Mouse (Mus musculus): Measurements from ENCODE around the gene Rin2. TPM values are rescaled to one million over a fixed set of nuclear protein-coding genes. Genes with fewer than 3 reads are reported as not detected.
A peak's percentile ranks its signal among the peaks of the same experiment; 100 is the strongest.

The Rin2 gene
- polyA plus RNA-seq, 2 experiments = 38.1 to 49.7 TPM

GRCm38 (mm10) chr2:145861193-145862123 is 186.4 kb downstream of the Rin2 start:
- H3K27ac ChIP-seq (replicated peaks; ENCODE audit: low read depth, low read length) = peak overlapping the region; percentile 98
- peak overlapping the region; percentile 80 for H3K4me2 ChIP-seq (replicated peaks; ENCODE audit: low read depth, low read length, severe bottlenecking)
- peaks cover 8% of the 10 kb centered on the region; the same call in 1 of the 2 replicates for H3K36me3 ChIP-seq (ENCODE audit: control insufficient read depth, insufficient read depth, low read length)
- ATAC-seq (ENCODE audit: low FRiP score, low read depth) (no peak), DNase-seq (ENCODE audit: low spot score) (peak; percentile 32)
- H3K9ac ChIP-seq (ENCODE audit: low read depth, low read length, severe bottlenecking) = peak overlapping the region; percentile 71
- 32% methylated on average over 8 of the region's 8 CpGs for WGBS
- no peaks in the 10 kb centered on the region for H3K27me3 ChIP-seq (ENCODE audit: control insufficient read depth, insufficient read depth, low read length)
- 0 out of 2 replicates have a peak, but pooled peaks cover 2% of the 10 kb centered on the region for H3K9me3 ChIP-seq (ENCODE audit: control insufficient read depth, low read length)
- H3K4me1 ChIP-seq (ENCODE audit: control insufficient read depth, insufficient read depth, low read length) = peaks cover 33% of the 10 kb centered on the region
- peak overlapping the region; percentile 61 for H3K4me3 ChIP-seq (replicated peaks; ENCODE audit: low read length)
- TF ChIP-seq POLR2A (IDR thresholded peaks at IDR 0.05; ENCODE audit: borderline replicate concordance, extremely low read depth, insufficient read depth, insufficient read length) = no peak

DNA sequence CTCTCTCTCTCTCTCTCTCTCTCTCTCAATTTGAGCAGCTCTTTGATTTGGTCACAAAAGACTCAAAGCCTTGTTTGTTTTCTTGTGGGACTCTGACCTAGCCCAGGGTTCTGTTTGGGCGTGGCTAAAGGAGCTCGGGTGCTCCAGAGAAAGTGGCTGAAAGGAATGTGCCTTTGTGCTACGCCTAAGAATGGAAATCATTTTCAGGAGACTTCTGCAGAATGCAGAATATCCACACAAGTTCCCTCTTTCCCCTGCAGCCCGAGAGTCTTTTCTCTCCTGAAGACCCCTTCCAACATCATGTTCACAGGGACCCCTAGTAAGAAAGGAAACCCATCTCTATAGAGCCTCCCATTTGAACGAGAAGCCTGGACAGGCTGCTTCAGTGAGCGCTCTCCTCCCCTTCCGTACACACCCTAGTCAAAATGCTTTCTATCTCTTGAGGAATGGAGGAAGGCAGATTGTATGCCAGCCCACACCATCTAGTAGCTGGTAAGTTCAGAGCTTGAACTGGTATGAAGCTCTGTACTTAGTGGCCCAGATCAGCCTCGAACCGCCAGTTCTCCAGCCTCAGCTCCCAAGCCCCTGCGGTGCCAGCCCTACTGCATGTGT is 187.3 kb downstream of the Rin2 start:
- peaks cover 16% of the 10 kb centered on the region for H3K36me3 ChIP-seq (ENCODE audit: control insufficient read depth, insufficient read depth, low read length)
- TF ChIP-seq POLR2A (IDR thresholded peaks at IDR 0.05; ENCODE audit: borderline replicate concordance, extremely low read depth, insufficient read depth, insufficient read length) = no peak
- 23% methylated on average over 10 of the region's 10 CpGs for WGBS
- peak overlapping the region; percentile 71 for H3K9ac ChIP-seq (ENCODE audit: low read depth, low read length, severe bottlenecking)
- H3K9me3 ChIP-seq (ENCODE audit: control insufficient read depth, low read length) = 0 out of 2 replicates have a peak, but pooled peaks cover 10% of the 10 kb centered on the region
- peak overlapping the region; percentile 61 for H3K4me3 ChIP-seq (replicated peaks; ENCODE audit: low read length)
- peaks cover 25% of the 10 kb centered on the region for H3K4me1 ChIP-seq (ENCODE audit: control insufficient read depth, insufficient read depth, low read length)
- DNase-seq (ENCODE audit: low spot score) (peak; percentile 33), ATAC-seq (ENCODE audit: low FRiP score, low read depth) (no peak)
- H3K27ac ChIP-seq (replicated peaks; ENCODE audit: low read depth, low read length) = peak overlapping the region; percentile 98
- H3K27me3 ChIP-seq (ENCODE audit: control insufficient read depth, insufficient read depth, low read length) = no peaks in the 10 kb centered on the region
- peak overlapping the region; percentile 80 for H3K4me2 ChIP-seq (replicated peaks; ENCODE audit: low read depth, low read length, severe bottlenecking)

- 0 out of 2 replicates have a peak, but pooled peaks cover 10% of the 10 kb centered on the region for H3K9me3 ChIP-seq (ENCODE audit: control insufficient read depth, low read length)
- no peak for DNase-seq (ENCODE audit: low spot score)
- H3K27ac ChIP-seq (replicated peaks; ENCODE audit: low read depth, low read length) = no peak overlapping the region
- no peak for ATAC-seq (ENCODE audit: low FRiP score, low read depth)
- TF ChIP-seq POLR2A (IDR thresholded peaks at IDR 0.05; ENCODE audit: borderline replicate concordance, extremely low read depth, insufficient read depth, insufficient read length) = no peak
- no peak overlapping the region for H3K4me3 ChIP-seq (replicated peaks; ENCODE audit: low read length)
- no peak overlapping the region for H3K9ac ChIP-seq (ENCODE audit: low read depth, low read length, severe bottlenecking)
- no peak overlapping the region for H3K4me2 ChIP-seq (replicated peaks; ENCODE audit: low read depth, low read length, severe bottlenecking)
- WGBS = 84% methylated on average over 3 of the region's 3 CpGs
- peaks cover 26% of the 10 kb centered on the region for H3K36me3 ChIP-seq (ENCODE audit: control insufficient read depth, insufficient read depth, low read length)
- H3K4me1 ChIP-seq (ENCODE audit: control insufficient read depth, insufficient read depth, low read length) = peaks cover 8% of the 10 kb centered on the region
- H3K27me3 ChIP-seq (ENCODE audit: control insufficient read depth, insufficient read depth, low read length) = no peaks in the 10 kb centered on the region
Measured at GRCm38 (mm10) chr2:145865344-145865743, 190.3 kb downstream of the Rin2 start.

GRCm38 (mm10) chr2:145866238-145866637 is 191.2 kb downstream of the Rin2 start:
- Histone ChIP-seq H3K9me3 (ENCODE audit: control insufficient read depth, low read length) (0 out of 2 replicates have a peak, but pooled peaks cover 10% of the 10 kb centered on the region), H3K4me1 (ENCODE audit: control insufficient read depth, insufficient read depth, low read length) (peaks cover 8% of the 10 kb centered on the region), H3K9ac (ENCODE audit: low read depth, low read length, severe bottlenecking) (no peak overlapping the region), H3K36me3 (ENCODE audit: control insufficient read depth, insufficient read depth, low read length) (peaks cover 26% of the 10 kb centered on the region), H3K4me3 (replicated peaks; ENCODE audit: low read length) (no peak overlapping the region), H3K27me3 (ENCODE audit: control insufficient read depth, insufficient read depth, low read length) (no peaks in the 10 kb centered on the region), H3K4me2 (replicated peaks; ENCODE audit: low read depth, low read length, severe bottlenecking) (no peak overlapping the region), H3K27ac (replicated peaks; ENCODE audit: low read depth, low read length) (no peak overlapping the region)
- 87% methylated on average over 3 of the region's 3 CpGs for WGBS
- no peak for ATAC-seq (ENCODE audit: low FRiP score, low read depth)
- no peak for DNase-seq (ENCODE audit: low spot score)
- TF ChIP-seq POLR2A (IDR thresholded peaks at IDR 0.05; ENCODE audit: borderline replicate concordance, extremely low read depth, insufficient read depth, insufficient read length) = no peak

GRCm38 (mm10) chr2:145866695-145867449 is 191.9 kb downstream of the Rin2 start:
- Histone ChIP-seq H3K9me3 (ENCODE audit: control insufficient read depth, low read length) (0 out of 2 replicates have a peak, but pooled peaks cover 10% of the 10 kb centered on the region), H3K36me3 (ENCODE audit: control insufficient read depth, insufficient read depth, low read length) (peaks cover 26% of the 10 kb centered on the region), H3K9ac (ENCODE audit: low read depth, low read length, severe bottlenecking) (no peak overlapping the region), H3K27ac (replicated peaks; ENCODE audit: low read depth, low read length) (no peak overlapping the region), H3K4me2 (replicated peaks; ENCODE audit: low read depth, low read length, severe bottlenecking) (no peak overlapping the region), H3K27me3 (ENCODE audit: control insufficient read depth, insufficient read depth, low read length) (no peaks in the 10 kb centered on the region), H3K4me1 (ENCODE audit: control insufficient read depth, insufficient read depth, low read length) (peaks cover 8% of the 10 kb centered on the region), H3K4me3 (replicated peaks; ENCODE audit: low read length) (no peak overlapping the region)
- 96% methylated on average over 11 of the region's 11 CpGs for WGBS
- ATAC-seq (ENCODE audit: low FRiP score, low read depth) (no peak), DNase-seq (ENCODE audit: low spot score) (no peak)
- no peak for TF ChIP-seq POLR2A (IDR thresholded peaks at IDR 0.05; ENCODE audit: borderline replicate concordance, extremely low read depth, insufficient read depth, insufficient read length)

Measured in limb, embryonic 14.5 days (tissue).